Mouse (Mus musculus) neural tube, embryonic 14.5 days (tissue): ENCODE data around the gene Rab7. TPM values are rescaled to one million over a fixed set of nuclear protein-coding genes. Genes with fewer than 3 reads are reported as not detected.
A peak's percentile ranks its signal among the peaks of the same experiment; 100 is the strongest.

Experiments used
- ATAC-seq: fragments of 200-750 bp; cut with Nextera tagmentation; 2 replicates; pipeline ENCODE4 v1.8.0; 2017; ENCODE audit warnings: low read depth, mild to moderate bottlenecking, moderate TSS enrichment, moderate library complexity
- H3K27ac ChIP-seq: fragments of 300-500 bp; sonication (generic); 2 replicates; pipeline ENCODE4 v1.5.1; 2014; ENCODE audit warnings: low read depth, mild to moderate bottlenecking, control low read depth, low read length, moderate library complexity, mixed read lengths
- H3K27me3 ChIP-seq: fragments of 300-500 bp; sonication (generic); 2 replicates; pipeline ENCODE4 v1.6.1; 2014; ENCODE audit warnings: low read length; ENCODE audit not compliant: control insufficient read depth, insufficient read depth
- H3K36me3 ChIP-seq: fragments of 300-500 bp; sonication (generic); 2 replicates; pipeline ENCODE4 v1.6.1; 2014; ENCODE audit warnings: low read length, mixed read lengths; ENCODE audit not compliant: control insufficient read depth, insufficient read depth
- H3K4me1 ChIP-seq: fragments of 300-500 bp; sonication (generic); 2 replicates; pipeline ENCODE4 v1.6.1; 2014; ENCODE audit warnings: low read length; ENCODE audit not compliant: control insufficient read depth, insufficient read depth
- H3K4me2 ChIP-seq: fragments of 300-500 bp; sonication (generic); 2 replicates; pipeline ENCODE4 v1.6.1; 2014; ENCODE audit warnings: mild to moderate bottlenecking, low read depth, low read length, control low read depth
- H3K4me3 ChIP-seq: fragments of 300-500 bp; sonication (generic); 2 replicates; pipeline ENCODE4 v1.5.1; 2014; ENCODE audit warnings: low read depth, low read length, control low read depth, mixed read lengths
- H3K9ac ChIP-seq: fragments of 300-500 bp; sonication (generic); replicated peaks from 2 replicates; pipeline ENCODE4 v1.6.1; 2014; ENCODE audit warnings: low read depth, mild to moderate bottlenecking, control low read depth, low read length, mixed read lengths
- H3K9me3 ChIP-seq: fragments of 300-500 bp; sonication (generic); 2 replicates; pipeline ENCODE4 v1.6.1; 2016; ENCODE audit warnings: low read length; ENCODE audit not compliant: control insufficient read depth
- WGBS: fragments of 180-500 bp; shearing (Covaris S2); extraction: QIAGEN DNeasy Blood & Tissue Kit; methylation state at CpG from one replicate; pipeline ENCODE4 v1.1.7; 2014; 5-methylcytosine and 5-hydroxymethylcytosine counted together
- polyA plus RNA-seq: library from polyadenylated mRNA; unstranded; fragments of >200 nt; fragmentation: Nextera tagmentation; extraction: Ambion mirVana; gene quantifications from 2 replicates; pipeline ENCODE4 v1.2.1, GENCODE M21; 2014

Rab7 gene
- polyA plus RNA-seq, 1 experiment from 2014 or later = 401 TPM

DNA sequence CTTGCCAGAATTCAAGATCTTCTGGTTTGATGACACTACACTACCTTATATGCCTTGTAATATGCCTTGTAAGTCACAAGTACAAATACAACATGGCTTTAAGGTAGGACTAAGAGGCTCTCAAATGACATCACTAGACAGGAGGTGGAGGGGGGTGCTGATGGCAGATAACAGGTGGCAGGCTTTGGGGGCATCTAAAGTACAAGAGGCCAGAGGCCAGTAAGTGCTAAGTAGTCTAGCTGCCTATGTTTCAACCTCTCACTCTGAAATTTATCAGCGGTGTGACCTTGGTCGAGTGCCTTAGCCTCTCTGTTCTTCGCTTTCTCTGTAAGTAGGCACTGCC, 865 bp downstream of the Rab7 start:
- WGBS = 2% methylated on average over 3 of the region's 3 CpGs
- Histone ChIP-seq H3K9me3 (no peaks in the 10 kb centered on the region), H3K4me2 (peak overlapping the region; percentile 61), H3K4me1 (peaks cover 18% of the 10 kb centered on the region), H3K4me3 (peak overlapping the region; percentile 89), H3K36me3 (no peaks in the 10 kb centered on the region), H3K27me3 (no peaks in the 10 kb centered on the region), H3K9ac (peak overlapping the region; percentile 97), H3K27ac (no peak overlapping the region; the same call in 1 of the 2 replicates)
- ATAC-seq = no peak

DNA sequence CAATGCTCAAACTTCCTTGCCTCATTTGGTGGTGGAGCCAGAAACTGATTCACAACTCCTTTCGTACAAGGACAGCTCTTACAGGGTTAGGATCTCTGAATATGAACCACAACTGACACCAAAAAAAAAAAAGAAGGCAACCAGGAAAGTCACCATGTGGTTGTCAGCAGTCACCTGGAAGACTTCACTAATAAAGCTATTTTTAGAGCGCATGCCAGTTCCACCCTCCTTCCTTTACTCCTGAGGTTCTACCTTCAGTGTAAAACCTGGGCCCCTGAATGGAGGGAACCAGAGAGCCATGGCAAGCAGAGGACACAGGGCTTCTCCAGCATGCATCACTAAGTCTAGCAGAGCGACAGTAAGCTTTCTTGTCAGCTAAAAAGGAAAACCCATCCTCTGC, 2.7 kb downstream of the Rab7 start:
- no peak overlapping the region for H3K9ac ChIP-seq

DNA sequence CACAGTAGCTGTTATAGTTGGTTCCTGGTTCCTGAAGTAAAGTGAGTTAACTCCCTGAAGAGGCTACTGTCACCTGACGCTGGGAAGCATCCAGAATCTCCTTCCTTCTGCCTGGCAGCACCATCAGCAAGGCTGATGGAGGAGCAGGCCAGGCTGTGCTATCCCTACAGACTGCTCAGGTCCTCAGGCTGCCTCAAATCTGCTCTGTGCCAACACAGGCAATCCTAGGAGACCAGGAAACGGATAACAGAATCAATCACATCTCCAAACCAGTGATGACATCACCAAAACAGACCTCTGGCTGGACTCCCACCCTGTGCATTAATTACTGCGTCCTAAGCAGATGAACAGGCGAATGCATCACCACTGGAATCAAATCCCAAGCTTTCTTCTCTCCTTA, 3.8 kb downstream of the Rab7 start:
- no peaks in the 10 kb centered on the region for H3K27me3 ChIP-seq
- H3K36me3 ChIP-seq = no peaks in the 10 kb centered on the region
- H3K27ac ChIP-seq = no peak overlapping the region
- no peak overlapping the region for H3K4me2 ChIP-seq
- H3K4me3 ChIP-seq = no peak overlapping the region
- no peak for ATAC-seq
- H3K9ac ChIP-seq = no peak overlapping the region
- no peaks in the 10 kb centered on the region for H3K9me3 ChIP-seq
- 80% methylated on average over 4 of the region's 4 CpGs for WGBS
- peaks cover 18% of the 10 kb centered on the region for H3K4me1 ChIP-seq

More for the DNA sequence above, 2.7 kb downstream of the Rab7 start:
- 94% methylated on average over 3 of the region's 3 CpGs for WGBS
- Histone ChIP-seq H3K36me3 (no peaks in the 10 kb centered on the region), H3K27ac (no peak overlapping the region), H3K4me2 (no peak overlapping the region), H3K27me3 (no peaks in the 10 kb centered on the region), H3K4me1 (peaks cover 18% of the 10 kb centered on the region), H3K4me3 (no peak overlapping the region), H3K9me3 (no peaks in the 10 kb centered on the region)
- no peak for ATAC-seq

DNA sequence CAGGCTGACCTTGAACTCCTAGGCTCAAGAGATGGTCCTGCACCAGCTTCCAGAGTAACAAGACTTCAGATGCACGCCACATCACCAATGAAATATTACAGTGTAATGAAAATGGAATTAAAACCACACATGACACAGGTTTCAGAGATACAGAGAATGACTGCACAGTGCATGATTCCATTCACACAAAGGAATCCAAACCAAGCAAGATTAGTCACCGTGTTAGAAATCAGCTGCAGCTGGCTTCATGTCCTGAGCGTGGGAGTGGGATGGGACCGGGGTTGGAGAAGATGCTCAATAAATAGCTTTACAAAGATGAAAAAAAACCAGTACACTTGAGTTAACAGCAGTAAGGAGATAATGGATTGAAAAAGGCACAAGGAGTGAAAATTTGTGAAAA, 5.6 kb downstream of the Rab7 start:
- ATAC-seq = no peak
- no peak overlapping the region for H3K4me2 ChIP-seq

DNA sequence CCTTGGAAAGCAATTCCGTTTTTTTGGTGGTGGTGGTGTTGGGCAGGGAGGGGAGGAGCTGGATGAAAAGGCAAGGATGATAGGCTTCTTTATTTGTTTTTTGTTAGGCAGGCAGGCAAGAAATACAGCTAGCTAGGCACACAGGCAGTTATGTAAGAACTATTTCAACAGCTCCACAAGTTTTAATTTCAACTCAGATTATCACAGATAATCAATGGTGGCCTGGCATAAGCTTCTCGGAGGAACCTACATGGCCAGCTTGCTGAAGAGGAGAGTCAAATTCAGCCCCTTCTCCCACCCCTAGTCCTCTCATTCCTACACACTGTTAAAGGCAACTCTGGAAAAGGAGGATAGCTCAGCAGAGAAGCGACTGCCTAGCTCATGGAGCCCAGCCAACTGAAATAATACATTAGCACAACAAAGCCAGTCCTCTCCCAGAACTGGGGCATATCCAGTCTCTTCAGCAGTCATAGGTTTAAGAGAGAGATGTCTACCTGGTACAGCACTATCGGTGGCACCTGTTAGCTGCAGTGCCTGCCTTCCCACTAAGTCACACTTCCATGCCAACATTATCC, 7.5 kb downstream of the Rab7 start:
- H3K4me1 ChIP-seq = 0 out of 2 replicates have a peak, but pooled peaks cover 2% of the 10 kb centered on the region
- no peaks in the 10 kb centered on the region for H3K36me3 ChIP-seq
- H3K4me2 ChIP-seq = no peak overlapping the region
- no peak overlapping the region for H3K4me3 ChIP-seq
- H3K9ac ChIP-seq = no peak overlapping the region
- no peak overlapping the region for H3K27ac ChIP-seq
- H3K27me3 ChIP-seq = no peaks in the 10 kb centered on the region
- no peak for ATAC-seq
- WGBS = 83% methylated on average over 4 of the region's 4 CpGs
- no peaks in the 10 kb centered on the region for H3K9me3 ChIP-seq

More for the DNA sequence above, 5.6 kb downstream of the Rab7 start:
- Histone ChIP-seq H3K9ac (no peak overlapping the region), H3K9me3 (no peaks in the 10 kb centered on the region), H3K27ac (no peak overlapping the region), H3K36me3 (no peaks in the 10 kb centered on the region), H3K4me1 (peaks cover 18% of the 10 kb centered on the region), H3K4me3 (no peak overlapping the region), H3K27me3 (no peaks in the 10 kb centered on the region)
- 100% methylated on average over 4 of the region's 4 CpGs for WGBS

DNA sequence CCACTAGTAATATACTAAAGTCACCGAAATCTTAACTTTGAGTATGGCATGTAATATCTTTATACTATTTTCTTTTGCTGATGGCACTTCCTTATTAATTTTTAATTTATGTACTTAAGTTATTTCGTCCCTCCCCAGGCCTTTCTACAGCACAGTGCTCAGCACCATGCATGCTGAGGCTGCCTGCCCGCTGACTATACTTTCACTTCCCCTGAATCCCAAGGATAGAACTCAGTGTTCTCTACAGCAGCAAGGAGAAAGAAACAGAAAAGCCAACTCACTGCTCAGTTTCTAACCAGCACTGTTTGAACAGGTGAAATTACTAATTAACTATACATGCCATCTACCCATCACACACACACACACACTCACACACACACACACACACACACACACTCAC, 11.6 kb downstream of the Rab7 start:
- H3K36me3 ChIP-seq = no peaks in the 10 kb centered on the region
- H3K4me1 ChIP-seq = no peaks in the 10 kb centered on the region
- H3K9me3 ChIP-seq = no peaks in the 10 kb centered on the region
- 93% methylated on average over 3 of the region's 3 CpGs for WGBS
- no peak overlapping the region for H3K4me3 ChIP-seq
- H3K27ac ChIP-seq = no peak overlapping the region
- ATAC-seq = no peak
- no peak overlapping the region for H3K4me2 ChIP-seq
- H3K9ac ChIP-seq = no peak overlapping the region
- H3K27me3 ChIP-seq = no peaks in the 10 kb centered on the region

DNA sequence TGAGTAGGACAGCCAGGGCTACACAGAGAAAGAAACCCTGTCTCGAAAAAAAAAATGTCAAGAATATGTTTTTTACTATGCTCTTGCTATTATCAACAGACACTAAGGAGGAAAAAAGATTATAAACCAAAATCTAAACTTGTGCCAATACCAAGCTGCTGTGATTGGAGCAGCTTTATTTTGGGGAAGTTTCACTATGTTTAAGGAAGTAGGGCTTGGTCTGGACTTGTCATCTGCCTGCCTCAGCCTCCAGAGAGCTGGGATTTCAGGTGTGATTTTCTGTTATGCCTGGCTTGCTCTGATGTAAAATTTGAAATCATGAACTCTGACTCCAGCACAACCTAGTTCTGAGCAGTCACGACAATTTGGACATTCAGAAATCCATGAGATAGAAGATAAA, 14.6 kb downstream of the Rab7 start:
- WGBS = 99% methylated on average over 2 of the region's 2 CpGs
- no peaks in the 10 kb centered on the region for H3K27me3 ChIP-seq
- no peaks in the 10 kb centered on the region for H3K9me3 ChIP-seq
- no peak overlapping the region for H3K27ac ChIP-seq
- H3K36me3 ChIP-seq = no peaks in the 10 kb centered on the region
- no peak for ATAC-seq
- H3K4me1 ChIP-seq = no peaks in the 10 kb centered on the region
- H3K4me2 ChIP-seq = no peak overlapping the region
- H3K9ac ChIP-seq = no peak overlapping the region
- H3K4me3 ChIP-seq = no peak overlapping the region

DNA sequence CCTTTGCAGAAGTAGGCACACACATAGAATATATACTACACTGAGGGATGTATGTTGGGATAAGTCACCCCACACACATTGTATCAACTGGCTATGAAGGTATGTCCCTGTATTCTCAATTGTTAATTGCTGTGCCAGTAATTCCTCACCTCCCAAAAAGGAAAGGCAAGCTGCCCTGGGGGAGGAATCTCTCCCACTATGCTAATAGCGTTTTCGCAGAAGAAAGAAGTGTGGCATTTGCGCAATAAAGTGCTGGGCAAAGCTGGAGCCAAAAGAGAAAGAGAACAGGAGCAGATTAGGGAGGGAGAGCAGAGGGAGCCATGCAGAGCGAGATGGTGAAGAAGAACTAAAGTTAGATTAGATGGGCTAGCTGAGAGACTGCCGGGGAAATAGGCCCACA, 17.7 kb downstream of the Rab7 start:
- ATAC-seq = no peak
- H3K4me2 ChIP-seq = no peak overlapping the region
- no peak overlapping the region for H3K27ac ChIP-seq
- H3K4me3 ChIP-seq = no peak overlapping the region
- 70% methylated on average over 5 of the region's 5 CpGs for WGBS
- no peak overlapping the region for H3K9ac ChIP-seq
- H3K4me1 ChIP-seq = no peaks in the 10 kb centered on the region
- H3K27me3 ChIP-seq = no peaks in the 10 kb centered on the region
- no peaks in the 10 kb centered on the region for H3K36me3 ChIP-seq
- no peaks in the 10 kb centered on the region for H3K9me3 ChIP-seq

DNA sequence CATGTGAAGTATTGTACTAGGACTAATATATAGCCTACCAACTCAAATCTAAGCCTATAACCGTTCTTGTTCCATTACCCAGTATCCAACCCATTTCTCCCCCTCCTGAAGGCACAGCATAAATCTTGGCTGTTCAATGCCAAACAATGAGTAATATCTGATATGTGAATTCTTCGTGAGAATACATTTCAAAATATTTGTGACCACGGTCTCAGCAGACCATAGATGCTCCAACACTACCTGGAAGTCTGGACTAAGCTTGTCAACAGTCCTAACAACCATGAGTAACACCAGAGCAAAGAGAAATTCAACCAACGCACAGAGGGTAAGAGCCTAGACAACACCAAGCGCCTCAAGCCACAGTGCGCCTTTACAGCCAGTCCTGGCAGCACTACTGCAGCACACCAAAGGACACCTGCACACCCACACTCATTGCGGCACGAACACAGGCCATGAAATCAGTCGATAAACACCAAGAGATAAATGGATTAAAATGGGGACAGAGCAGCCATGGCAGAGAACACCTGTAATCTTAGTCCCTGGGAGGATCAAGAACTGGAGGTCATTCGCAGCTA, 21.7 kb downstream of the Rab7 start:
- no peaks in the 10 kb centered on the region for H3K27me3 ChIP-seq
- H3K9ac ChIP-seq = no peak overlapping the region
- no peaks in the 10 kb centered on the region for H3K4me1 ChIP-seq
- H3K27ac ChIP-seq = no peak overlapping the region
- WGBS = 96% methylated on average over 10 of the region's 10 CpGs
- H3K36me3 ChIP-seq = no peaks in the 10 kb centered on the region
- no peak overlapping the region for H3K4me3 ChIP-seq
- no peak for ATAC-seq
- no peaks in the 10 kb centered on the region for H3K9me3 ChIP-seq
- H3K4me2 ChIP-seq = no peak overlapping the region
